Mouse (Mus musculus) lung, postnatal 4 days (tissue): ENCODE results near the gene Gal3st3.

ENCODE experiments used
- DNase-seq, 2 experiments: peaks; one replicate each; pipeline ENCODE4 v3.0.0; 2021

Gene Gal3st3

DNA sequence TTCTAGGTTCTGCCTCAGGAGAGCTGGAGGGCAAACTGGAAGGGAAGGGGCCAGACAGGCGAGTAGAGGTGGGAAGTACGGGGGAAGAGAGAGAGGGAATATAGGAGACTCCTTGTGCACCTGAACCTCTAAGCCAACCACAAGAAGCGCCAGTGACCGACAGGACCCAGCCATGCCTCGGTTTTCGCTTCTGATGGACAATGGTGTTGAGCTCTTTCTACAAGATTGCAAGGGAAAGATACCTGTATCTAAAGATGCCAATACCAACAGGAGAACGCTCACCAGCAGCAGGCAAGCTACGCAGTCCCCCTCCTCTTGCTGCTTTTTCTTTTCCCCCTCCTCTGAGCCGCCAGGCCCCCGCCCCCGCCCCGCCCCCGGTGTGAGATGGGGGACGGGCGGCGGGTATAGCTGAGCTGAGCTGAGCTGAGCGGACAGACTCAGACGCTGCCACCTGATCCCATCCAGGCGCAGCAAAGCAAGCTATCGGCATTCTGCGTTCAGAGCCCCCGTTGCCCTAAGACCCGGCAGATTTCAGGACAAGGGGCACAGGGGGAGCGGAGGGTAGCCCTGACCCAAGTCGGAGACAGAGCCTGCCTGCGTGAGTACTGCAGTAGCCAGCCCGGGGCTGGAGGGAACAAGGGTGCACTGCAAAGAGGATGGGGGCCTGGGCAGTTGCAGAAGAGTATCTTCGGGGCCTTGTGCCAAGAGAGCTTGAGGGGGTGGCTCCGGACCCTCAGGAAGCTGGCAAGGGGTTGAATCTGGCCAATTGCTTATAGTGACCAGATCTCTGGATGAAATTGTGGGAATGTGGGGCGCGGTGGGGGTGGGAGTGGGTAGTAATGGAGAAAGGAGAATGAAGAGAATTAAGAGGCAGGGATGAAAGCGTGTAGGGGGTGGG, at the start of gene Gal3st3:
Gal3st3 (plus strand) TSS at position 429 of the 898 bp plus-strand sequence.
- DNase-seq: no peak

DNA sequence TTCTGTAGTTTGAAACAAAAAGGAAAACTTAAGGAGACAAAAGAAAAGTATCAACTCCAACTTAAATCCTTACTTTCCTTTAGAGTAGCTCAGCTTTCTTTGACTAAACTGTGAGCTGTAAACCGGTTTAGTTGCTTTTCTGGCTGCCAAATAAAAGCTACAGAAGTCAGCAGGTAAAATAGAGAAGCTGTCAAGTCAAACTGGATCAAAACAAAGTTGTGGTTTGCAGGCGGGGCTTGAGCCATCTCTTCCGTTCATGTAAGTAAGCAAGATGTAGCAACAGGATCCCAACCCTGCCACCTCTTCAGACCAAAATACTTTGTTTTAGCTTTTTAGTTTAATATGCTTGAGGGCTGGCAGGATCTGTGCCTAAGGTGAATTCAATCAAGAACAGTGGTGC, 41.0 kb upstream of the Gal3st3 start:
- DNase-seq: peak; percentile 34 to 36

DNA sequence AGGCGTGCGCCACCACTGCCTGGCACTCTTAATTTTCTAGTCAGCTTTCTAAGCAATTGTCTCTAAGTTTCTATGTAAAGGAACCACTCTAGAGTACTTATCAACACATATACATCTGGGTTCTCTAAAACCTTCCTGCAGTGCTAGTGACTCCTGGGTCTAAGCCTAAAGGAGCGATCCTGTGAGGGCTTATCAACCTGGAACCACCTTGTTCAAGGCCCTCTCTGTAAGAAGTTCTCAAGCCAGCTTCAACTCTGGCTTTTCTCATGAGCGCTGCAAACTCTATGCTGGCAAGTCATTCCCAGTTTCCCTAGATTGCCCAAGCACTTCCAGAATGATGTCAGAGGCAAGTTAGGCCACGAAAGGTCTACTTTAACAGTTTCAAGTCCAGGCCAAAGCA, 31.1 kb upstream of the Gal3st3 start:
- DNase-seq: no peak

DNA sequence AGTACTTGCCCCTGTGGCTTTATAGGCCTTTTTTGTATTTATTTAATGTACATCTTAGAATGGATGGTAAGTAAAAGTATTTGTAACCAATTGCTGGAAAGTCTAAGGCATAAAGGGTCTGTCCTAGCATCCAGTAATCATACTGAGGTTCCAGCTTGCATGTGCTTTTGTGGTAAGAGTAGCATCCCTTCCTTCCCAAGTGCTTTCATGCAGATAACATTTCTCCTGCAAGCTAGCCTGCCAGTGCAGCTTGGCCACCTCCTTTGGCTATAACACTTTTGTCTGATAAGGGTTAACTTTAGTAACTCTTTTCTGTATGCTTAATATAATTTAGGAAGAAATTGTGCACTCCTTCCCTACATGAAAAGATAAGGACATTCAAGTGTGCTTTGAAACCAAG, 30.1 kb upstream of the Gal3st3 start:
- no peak for DNase-seq

DNA sequence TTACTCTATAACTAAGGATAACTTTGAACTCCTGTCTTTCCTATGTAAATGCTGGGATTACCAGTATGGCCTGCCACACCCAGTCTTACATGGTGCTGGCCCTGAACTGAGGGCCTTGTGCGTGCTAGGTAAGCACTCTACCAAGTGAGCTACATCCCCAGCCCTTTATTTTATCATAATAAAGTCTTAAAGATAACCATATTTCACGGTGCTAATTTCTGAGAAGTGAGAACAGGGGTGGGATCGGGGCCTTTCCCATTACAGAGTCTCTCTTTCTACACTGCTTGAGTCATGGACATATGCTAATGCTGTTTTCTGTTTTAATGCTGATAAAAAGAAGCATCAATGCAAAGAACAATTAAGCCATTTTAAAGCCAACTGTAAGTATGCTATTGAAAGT, 29.3 kb upstream of the Gal3st3 start:
- DNase-seq: no peak

- DNase-seq: no peak
Observed at GRCm38 (mm10) chr19:5269392-5269791, 28.7 kb upstream of the Gal3st3 start.

DNA sequence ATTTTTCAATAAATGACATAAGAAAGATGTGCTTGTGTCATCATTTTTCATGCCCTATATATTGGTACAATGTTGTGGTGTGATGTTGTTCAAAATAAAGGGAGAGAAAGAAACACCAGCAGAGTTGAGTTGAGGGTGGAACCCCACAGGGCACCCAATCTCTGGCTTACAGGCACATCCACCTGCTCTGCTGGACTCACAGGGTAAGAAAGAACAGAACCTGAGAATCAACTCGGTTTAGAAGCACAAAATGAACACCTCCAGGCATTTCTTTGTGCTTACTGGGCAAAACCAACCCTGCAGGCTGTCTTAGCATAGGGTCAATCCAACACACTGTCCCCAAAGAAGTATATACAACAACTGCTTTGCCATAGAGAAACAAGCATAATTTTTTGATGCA, 26.7 kb upstream of the Gal3st3 start:
- DNase-seq: no peak

- peak; percentile 56 to 65 for DNase-seq
Observed at GRCm38 (mm10) chr19:5272326-5272795, 25.8 kb upstream of the Gal3st3 start.

DNA sequence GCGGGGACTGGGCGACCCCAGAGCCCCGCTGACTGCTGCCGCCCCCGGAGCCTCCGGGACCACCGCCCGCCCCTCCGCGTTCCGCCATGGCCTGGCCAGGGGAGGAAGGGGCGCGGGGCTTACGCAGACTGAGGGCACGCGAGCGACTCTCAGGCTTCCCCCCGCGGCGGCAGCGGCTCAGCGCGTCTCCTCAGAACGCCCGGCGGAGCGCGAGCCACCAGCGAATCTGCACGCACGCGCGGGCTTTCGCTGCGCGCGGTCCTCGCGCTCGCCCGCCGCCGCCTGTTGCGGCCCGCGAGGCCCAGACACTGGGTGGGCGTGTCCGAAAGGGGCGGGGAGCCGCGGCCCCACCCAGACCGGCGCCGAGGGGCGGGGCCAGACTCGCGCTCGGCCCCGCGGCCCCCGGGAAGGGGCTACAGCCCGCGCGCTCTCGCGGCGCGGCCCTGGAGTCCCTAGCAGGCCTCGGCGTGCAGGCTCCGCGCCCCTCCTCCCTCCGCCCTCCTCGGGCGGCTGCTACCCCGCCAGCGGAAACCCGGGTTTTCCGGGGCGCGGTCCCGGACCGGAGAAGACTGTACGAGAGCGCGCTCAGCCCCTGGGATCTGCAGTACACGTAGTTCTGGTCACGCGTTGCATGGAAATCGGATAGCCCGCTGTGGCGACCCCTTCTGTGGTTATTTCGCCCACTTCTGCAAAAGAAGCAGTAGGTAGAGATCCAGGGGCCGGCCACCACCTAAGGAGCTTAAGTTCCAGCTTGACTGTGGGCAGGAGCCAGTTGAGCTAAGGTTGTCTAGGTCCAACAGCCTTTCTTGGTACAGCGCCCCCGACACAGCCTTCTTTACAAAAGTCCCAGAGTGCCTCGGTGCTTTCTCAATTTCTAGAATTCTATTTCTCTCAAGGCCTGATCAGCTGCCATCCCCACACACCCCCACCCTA, 25.1 kb upstream of the Gal3st3 start, which contains the start of gene Pacs1:
Pacs1 (minus strand) TSS at position 319 of the 933 bp plus-strand sequence.
- peak; percentile 94 to 97 for DNase-seq

DNA sequence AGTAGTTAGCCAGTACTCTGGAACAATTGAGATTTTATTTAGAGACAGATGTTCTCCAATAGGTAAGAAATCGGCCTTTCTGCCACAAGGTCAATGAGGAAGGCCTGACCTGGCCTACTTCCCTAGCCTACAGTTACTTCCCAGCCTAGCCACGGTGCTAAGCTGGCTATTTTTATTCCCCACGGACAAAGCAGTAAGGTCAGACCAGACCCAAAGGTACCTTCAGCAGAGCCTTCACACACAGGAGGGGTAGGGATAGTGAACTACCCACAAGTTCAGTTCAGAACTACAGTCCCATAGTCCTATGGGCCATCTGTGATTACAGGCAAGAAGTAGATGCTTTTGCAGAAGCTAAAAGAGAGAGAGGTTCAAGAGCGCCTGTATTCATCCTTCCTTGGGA, 24.2 kb upstream of the Gal3st3 start:
- DNase-seq: no peak

DNA sequence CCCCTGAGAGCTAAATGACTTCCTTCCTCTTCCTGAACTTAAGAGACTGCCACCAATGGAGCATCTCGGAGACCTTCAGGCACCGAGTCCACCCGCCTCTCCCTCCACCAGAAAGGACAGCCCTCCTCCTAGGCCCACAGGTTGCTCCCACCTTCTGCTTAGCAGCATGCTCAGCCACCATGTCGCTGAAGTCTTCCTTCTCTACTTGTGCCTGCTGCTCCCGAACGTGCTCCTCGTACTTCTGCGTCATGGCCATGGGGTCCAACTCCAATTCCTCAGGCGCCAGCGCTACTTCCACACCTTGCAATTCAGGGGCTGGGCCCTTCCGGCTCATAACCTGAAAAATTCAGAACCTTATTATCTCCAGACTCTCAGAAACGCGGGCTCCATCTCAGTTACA, 23.5 kb upstream of the Gal3st3 start:
- DNase-seq: no peak

DNA sequence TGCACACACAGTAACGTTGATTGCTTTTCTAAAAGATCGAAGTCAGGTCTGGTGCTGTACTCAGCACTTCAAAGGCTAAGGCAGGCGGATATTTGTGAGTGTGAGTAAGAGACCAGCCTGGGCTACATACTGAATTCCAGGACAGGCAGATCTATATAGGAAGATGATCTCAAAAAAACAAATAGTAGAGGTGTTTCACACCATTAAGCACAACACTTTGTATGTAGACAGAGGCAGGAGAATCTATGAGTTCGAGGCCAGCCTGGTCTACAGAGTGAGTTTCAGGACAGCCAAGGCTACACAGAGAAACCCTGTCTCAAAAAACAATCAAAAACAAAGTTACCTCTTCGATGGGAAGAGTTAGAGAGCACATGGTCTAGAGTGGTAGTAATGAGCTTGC, 22.4 kb upstream of the Gal3st3 start:
- DNase-seq: no peak

DNA sequence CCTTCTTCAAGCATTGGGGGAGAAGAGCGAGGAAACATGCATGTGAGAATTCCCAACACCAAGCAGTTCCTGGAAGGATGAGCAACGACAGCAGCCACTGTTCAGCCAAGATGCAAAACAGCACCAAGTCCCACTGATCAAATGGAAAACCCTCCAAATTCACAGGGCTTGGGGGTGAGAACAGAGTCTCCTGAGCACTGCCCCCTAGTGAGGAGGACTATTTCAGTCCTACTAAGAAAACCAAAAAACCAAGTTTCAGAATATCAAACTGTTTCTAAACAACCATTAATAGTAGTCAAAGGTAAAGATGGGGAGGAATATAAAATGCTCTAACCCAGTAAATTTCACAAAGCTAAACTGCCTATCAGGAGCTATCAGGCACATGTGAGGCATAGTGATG, 21.6 kb upstream of the Gal3st3 start:
- DNase-seq: no peak

- no peak for DNase-seq
Observed at GRCm38 (mm10) chr19:5277140-5277539, 21.0 kb upstream of the Gal3st3 start.

- DNase-seq: peak in 1 of 2 experiments; percentile 55
Observed at GRCm38 (mm10) chr19:5278381-5278780, 19.8 kb upstream of the Gal3st3 start.

DNA sequence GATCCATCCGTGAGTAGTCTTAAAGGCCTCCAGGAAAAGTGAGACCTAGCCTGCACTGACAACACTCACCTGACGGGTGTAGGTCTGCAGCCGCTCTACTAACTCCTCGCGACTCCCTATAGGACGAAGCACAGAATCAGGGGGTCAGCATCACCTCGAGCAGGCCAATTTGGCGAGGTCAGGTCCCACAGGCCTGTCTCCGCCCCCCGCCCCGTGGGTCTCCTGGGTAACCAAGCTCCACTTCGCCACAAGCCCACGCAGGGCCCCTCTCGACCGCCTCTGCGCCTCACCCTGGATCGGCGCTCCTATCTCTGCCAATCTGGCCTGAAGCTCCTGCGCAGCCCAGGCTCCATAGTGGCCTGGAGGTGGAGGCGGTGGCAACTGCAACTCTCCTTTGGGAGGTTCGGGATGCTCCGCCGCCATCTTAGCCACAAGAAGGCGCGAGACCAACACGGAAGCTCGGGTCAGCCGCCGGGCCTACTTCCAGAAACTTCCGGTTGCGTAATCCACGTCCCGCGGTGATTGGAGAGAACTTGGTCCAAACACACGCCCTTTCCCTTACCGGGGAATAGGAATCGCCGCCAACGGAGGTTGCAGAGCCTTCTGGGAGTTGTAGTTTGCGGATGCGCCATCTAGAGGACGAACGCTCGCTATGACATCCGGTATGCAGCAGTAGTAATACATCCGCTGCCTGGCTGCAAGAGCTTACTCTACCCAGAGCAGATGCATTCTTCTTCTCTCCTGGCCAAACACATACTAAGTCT, 3.0 kb upstream of the Gal3st3 start, which contains the start of gene Sf3b2:
Sf3b2 (minus strand) TSS at position 484 of the 764 bp plus-strand sequence.
- peak; percentile 99 for DNase-seq

- no peak for DNase-seq
Observed at GRCm38 (mm10) chr19:5295736-5296075, 2.4 kb upstream of the Gal3st3 start.

DNA sequence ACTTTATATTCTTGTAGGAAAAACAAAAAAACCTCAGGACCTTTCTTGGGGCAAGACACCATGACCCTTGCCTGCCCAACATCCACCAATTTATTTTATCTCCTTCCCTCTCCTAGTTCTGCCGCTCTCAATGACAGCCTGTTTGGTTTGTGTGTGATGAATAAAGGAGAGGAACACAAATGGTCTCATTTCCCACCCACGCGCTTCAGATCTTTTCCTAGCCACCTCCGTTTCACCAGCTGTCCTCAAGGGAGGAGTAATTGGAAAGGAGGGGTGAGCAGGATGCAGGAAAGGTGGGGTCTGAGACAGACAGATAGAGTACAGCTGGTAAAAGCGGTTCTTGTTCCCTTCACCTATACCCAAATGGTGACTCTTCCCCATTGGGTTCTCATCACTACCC, 1.5 kb upstream of the Gal3st3 start:
- DNase-seq: no peak

GRCm38 (mm10) chr19:5300588-5300987, 2.5 kb downstream of the Gal3st3 start:
- DNase-seq: no peak

DNA sequence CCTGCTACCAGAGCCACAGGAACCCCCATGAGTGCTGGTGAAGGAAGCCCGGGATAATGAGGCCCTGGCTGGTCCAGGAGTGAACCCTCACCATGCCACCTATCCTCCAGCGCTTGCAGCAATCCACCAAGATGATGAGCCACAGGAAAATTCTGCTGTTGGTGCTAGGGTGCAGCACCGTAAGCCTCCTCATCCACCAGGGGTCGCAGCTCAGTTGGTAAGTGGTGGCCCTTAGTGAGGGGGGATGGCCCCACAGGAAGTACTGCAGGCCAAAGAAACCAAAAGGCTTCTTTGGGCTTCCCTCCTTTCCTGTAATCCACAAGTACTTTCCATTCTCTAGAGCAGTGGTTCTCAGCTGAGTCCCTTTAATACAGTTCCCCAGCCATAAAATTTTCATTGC, 4.3 kb downstream of the Gal3st3 start:
- peak; percentile 57 to 63 for DNase-seq

DNA sequence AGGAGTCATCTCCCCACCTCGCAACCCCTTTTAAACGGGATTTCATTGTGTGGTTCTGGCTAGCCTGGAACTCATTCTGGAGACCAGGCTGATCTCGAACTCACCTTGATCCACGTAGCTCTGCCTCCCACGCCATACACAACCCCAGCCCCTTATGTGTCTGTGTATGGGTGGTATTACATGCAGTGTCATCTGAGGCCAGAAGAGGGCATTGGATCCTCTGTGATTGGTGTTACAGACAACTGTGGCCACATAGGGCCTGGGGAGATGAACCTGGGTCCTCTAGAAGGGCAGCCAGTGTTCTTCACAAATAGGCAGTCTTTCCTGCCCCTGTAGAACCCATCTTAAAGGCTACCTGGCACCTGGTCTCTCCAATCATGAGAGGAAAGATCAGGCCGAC, 8.1 kb downstream of the Gal3st3 start:
- no peak for DNase-seq

DNA sequence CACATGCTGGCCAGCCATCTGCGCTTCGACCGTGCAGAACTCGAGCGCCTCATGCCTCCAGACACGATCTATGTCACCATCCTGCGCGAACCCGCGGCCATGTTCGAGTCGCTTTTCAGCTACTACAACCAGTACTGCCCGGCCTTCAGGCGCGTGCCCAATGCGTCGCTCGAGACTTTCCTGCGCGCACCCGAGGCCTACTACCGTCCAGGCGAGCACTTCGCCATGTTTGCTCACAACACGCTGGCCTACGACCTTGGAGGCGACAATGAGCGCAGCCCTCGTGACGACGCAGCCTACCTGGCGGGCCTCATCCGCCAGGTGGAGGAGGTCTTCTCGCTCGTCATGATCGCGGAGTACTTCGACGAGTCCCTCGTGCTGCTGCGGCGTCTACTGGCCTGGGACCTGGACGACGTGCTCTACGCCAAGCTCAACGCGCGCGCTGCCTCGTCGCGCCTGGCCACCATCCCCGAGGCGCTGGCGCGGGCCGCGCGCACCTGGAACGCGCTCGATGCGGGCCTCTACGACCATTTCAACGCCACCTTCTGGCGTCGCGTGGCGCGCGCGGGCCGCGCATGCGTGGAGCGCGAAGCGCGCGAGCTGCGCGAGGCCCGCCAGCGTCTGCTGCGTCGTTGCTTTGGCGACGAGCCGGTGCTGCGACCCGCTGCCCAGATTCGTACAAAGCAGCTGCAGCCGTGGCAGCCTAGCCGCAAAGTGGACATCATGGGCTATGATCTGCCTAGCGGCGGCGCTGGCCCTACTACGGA, 9.0 kb downstream of the Gal3st3 start:
- peak; percentile 29 to 55 for DNase-seq
